Mouse (Mus musculus): ENCODE measurements around the gene Ttc33. TPM values are rescaled to one million over a fixed set of nuclear protein-coding genes. Genes with fewer than 3 reads are reported as not detected.
A peak's percentile ranks its signal among the peaks of the same experiment; 100 is the strongest.

Ttc33 gene
- total and polyA plus RNA-seq, 3 experiments, result 21.0 to 26.2 TPM; not detected in 1

- DNase-seq (ENCODE audit: low read depth, low spot score), result peak; percentile 74
- peak overlapping the region; percentile 65 for H3K9ac ChIP-seq (ENCODE audit: control insufficient read depth, low read depth, low read length, poor library complexity, severe bottlenecking)
- H3K36me3 ChIP-seq (ENCODE audit: control insufficient read depth in 1 of 2, insufficient read depth in 2 of 2, low read length in 2 of 2), result peaks cover 0 to 23% of the 10 kb centered on the region in 2 experiments; a peak in 2 of 4 replicates
- H3K4me1 ChIP-seq (ENCODE audit: control insufficient read depth in 1 of 2, insufficient read depth in 2 of 2, low read length in 2 of 2), result peaks cover 11 to 19% of the 10 kb centered on the region in 2 experiments
- H3K27ac ChIP-seq (ENCODE audit: control insufficient read depth, low read depth, low read length), result peak overlapping the region; percentile 98
- H3K27me3 ChIP-seq (ENCODE audit: control insufficient read depth in 1 of 2, insufficient read depth in 2 of 2, low read length in 2 of 2), result no peaks in the 10 kb centered on the region
- TF ChIP-seq MYC (IDR thresholded peaks at IDR 0.05; ENCODE audit: low read depth, low read length), result 0 out of 2 replicates have a peak, but pooled peaks have one; percentile 22
- peak; percentile 8 to 25; a peak in 1 of 4 replicates for TF ChIP-seq EP300 (IDR thresholded peaks at IDR 0.05; ENCODE audit: low read depth in 1 of 2, low read length in 2 of 2)
- TF ChIP-seq ELF1 (IDR thresholded peaks at IDR 0.05; ENCODE audit: low read depth, low read length), result no peak
- peak; percentile 50; the same call in 1 of the 2 replicates for TF ChIP-seq MAX (IDR thresholded peaks at IDR 0.05; ENCODE audit: low read length)
- TF ChIP-seq RCOR1 (IDR thresholded peaks at IDR 0.05; ENCODE audit: low read depth, low read length), result no peak
- TF ChIP-seq GATA1 (IDR thresholded peaks at IDR 0.05; ENCODE audit: low read depth, low read length), result no peak; the same call in 1 of the 2 replicates
- 0 out of 4 replicates have a peak, but pooled peaks of 1 of the 2 experiments have one; percentile 9 for TF ChIP-seq POLR2A (IDR thresholded peaks at IDR 0.05; ENCODE audit: control insufficient read depth in 1 of 2, insufficient read depth in 1 of 2, low read depth in 1 of 2, low read length in 2 of 2, poor library complexity in 1 of 2)
- no peak for TF ChIP-seq SMC3 (IDR thresholded peaks at IDR 0.05; ENCODE audit: low read depth, low read length)
- TF ChIP-seq MXI1 (IDR thresholded peaks at IDR 0.05; ENCODE audit: low read depth, low read length), result peak; percentile 89
- H3K9me3 ChIP-seq (replicated peaks; ENCODE audit: insufficient read depth, low read length), result no peaks in the 10 kb centered on the region
- H3K79me2 ChIP-seq (ENCODE audit: control insufficient read depth, insufficient read depth, low read length, poor library complexity), result peaks cover 8% of the 10 kb centered on the region
- peak overlapping the region; percentile 48 to 66 for H3K4me3 ChIP-seq (ENCODE audit: control insufficient read depth in 1 of 2, insufficient read depth in 1 of 2, low read depth in 2 of 2, low read length in 2 of 2)
Observed at GRCm38 (mm10) chr15:5239361-5239760, 54.0 kb downstream of the Ttc33 start.

GRCm38 (mm10) chr15:5239901-5240300 is 54.6 kb downstream of the Ttc33 start:
- Histone ChIP-seq H3K27ac (ENCODE audit: control insufficient read depth, low read depth, low read length) (peak overlapping the region; percentile 98), H3K9me3 (replicated peaks; ENCODE audit: insufficient read depth, low read length) (no peaks in the 10 kb centered on the region), H3K36me3 (ENCODE audit: control insufficient read depth in 1 of 2, insufficient read depth in 2 of 2, low read length in 2 of 2) (peaks cover 0 to 23% of the 10 kb centered on the region in 2 experiments; a peak in 2 of 4 replicates), H3K4me3 (ENCODE audit: control insufficient read depth in 1 of 2, insufficient read depth in 1 of 2, low read depth in 2 of 2, low read length in 2 of 2) (peak overlapping the region; percentile 48 to 66), H3K4me1 (ENCODE audit: control insufficient read depth in 1 of 2, insufficient read depth in 2 of 2, low read length in 2 of 2) (peaks cover 11 to 24% of the 10 kb centered on the region in 2 experiments), H3K9ac (ENCODE audit: control insufficient read depth, low read depth, low read length, poor library complexity, severe bottlenecking) (peak overlapping the region; percentile 65), H3K79me2 (ENCODE audit: control insufficient read depth, insufficient read depth, low read length, poor library complexity) (peaks cover 8% of the 10 kb centered on the region), H3K27me3 (ENCODE audit: control insufficient read depth in 1 of 2, insufficient read depth in 2 of 2, low read length in 2 of 2) (no peaks in the 10 kb centered on the region)
- TF ChIP-seq EP300 (IDR thresholded peaks at IDR 0.05; ENCODE audit: low read depth in 1 of 2, low read length in 2 of 2) (peak in 1 of 2 experiments; percentile 93), RAD21 (IDR thresholded peaks at IDR 0.05; ENCODE audit: low read depth, low read length) (no peak), MYC (IDR thresholded peaks at IDR 0.05; ENCODE audit: low read depth, low read length) (peak; percentile 46; the same call in 1 of the 2 replicates), MEF2A (IDR thresholded peaks at IDR 0.05; ENCODE audit: extremely low read depth, insufficient replicate concordance, low read depth, low read length, poor library complexity, severe bottlenecking) (no peak), NELFE (IDR thresholded peaks at IDR 0.05; ENCODE audit: low read depth, low read length) (peak; percentile 65), MYB (IDR thresholded peaks at IDR 0.05; ENCODE audit: low read depth, low read length) (peak; percentile 98), ETS1 (IDR thresholded peaks at IDR 0.05; ENCODE audit: low read depth, low read length) (peak; percentile 87), USF1 (IDR thresholded peaks at IDR 0.05; ENCODE audit: low read depth, low read length) (no peak), TAL1 (IDR thresholded peaks at IDR 0.05; ENCODE audit: low read length) (peak; percentile 11; the same call in 1 of the 2 replicates), TBP (IDR thresholded peaks at IDR 0.05; ENCODE audit: low read depth, low read length) (peak; percentile 59; the same call in 1 of the 2 replicates), UBTF (IDR thresholded peaks at IDR 0.05; ENCODE audit: borderline replicate concordance, insufficient read depth, low read depth, low read length) (no peak), CHD1 (IDR thresholded peaks at IDR 0.05; ENCODE audit: low read depth, low read length) (no peak), HCFC1 (IDR thresholded peaks at IDR 0.05; ENCODE audit: low read depth, low read length) (peak; percentile 1; the same call in 1 of the 2 replicates), MXI1 (IDR thresholded peaks at IDR 0.05; ENCODE audit: low read depth, low read length) (peak; percentile 59), POLR2AphosphoS5 (IDR thresholded peaks at IDR 0.05; ENCODE audit: borderline replicate concordance, low read depth, low read length) (no peak), CHD2 (IDR thresholded peaks at IDR 0.05; ENCODE audit: low read length) (no peak), E2F4 (IDR thresholded peaks at IDR 0.05; ENCODE audit: borderline replicate concordance, low read depth, low read length) (no peak), ZNF384 (IDR thresholded peaks at IDR 0.05; ENCODE audit: low read depth, low read length) (no peak), RCOR1 (IDR thresholded peaks at IDR 0.05; ENCODE audit: low read depth, low read length) (peak; percentile 86), MAZ (IDR thresholded peaks at IDR 0.05; ENCODE audit: low read depth, low read length) (no peak), SIN3A (IDR thresholded peaks at IDR 0.05; ENCODE audit: low read length) (peak; percentile 83), GABPA (IDR thresholded peaks at IDR 0.05; ENCODE audit: low read depth, low read length) (no peak), GATA1 (IDR thresholded peaks at IDR 0.05; ENCODE audit: low read depth, low read length) (peak; percentile 77)
- peak; percentile 92 for DNase-seq (ENCODE audit: low read depth, low spot score)
